Mouse (Mus musculus) stomach, embryonic 14.5 days (tissue): ENCODE results near the gene Kctd20. TPM values are rescaled to one million over a fixed set of nuclear protein-coding genes. Genes with fewer than 3 reads are reported as not detected.

Experiments used
- ATAC-seq: fragments of 200-750 bp; cut with Nextera tagmentation; 2 replicates; pipeline ENCODE4 v1.8.0; 2017; ENCODE audit warnings: low read depth, moderate TSS enrichment; ENCODE audit not compliant: insufficient number of reproducible peaks, insufficient read depth, low FRiP score
- H3K27ac ChIP-seq: fragments of 300-500 bp; sonication (generic); 2 replicates; pipeline ENCODE4 v1.5.1; 2014; ENCODE audit warnings: mild to moderate bottlenecking, low read length, moderate library complexity, mixed read lengths
- H3K27me3 ChIP-seq: fragments of 300-500 bp; sonication (generic); 2 replicates; pipeline ENCODE4 v1.6.1; 2014; ENCODE audit warnings: low read length, control low read depth, mixed read lengths; ENCODE audit not compliant: control insufficient read depth, insufficient read depth
- H3K36me3 ChIP-seq: fragments of 300-500 bp; sonication (generic); 2 replicates; pipeline ENCODE4 v1.6.1; 2014; ENCODE audit warnings: mild to moderate bottlenecking, control low read depth, low read length, moderate library complexity, mixed read lengths; ENCODE audit not compliant: control insufficient read depth, insufficient read depth
- H3K4me1 ChIP-seq: fragments of 300-500 bp; sonication (generic); 2 replicates; pipeline ENCODE4 v1.6.1; 2014; ENCODE audit warnings: low read length, control low read depth, mixed read lengths; ENCODE audit not compliant: control insufficient read depth, insufficient read depth
- H3K4me2 ChIP-seq: fragments of 300-500 bp; sonication (generic); replicated peaks from 2 replicates; pipeline ENCODE4 v1.6.1; 2014; ENCODE audit warnings: low read depth, low read length, control low read depth
- H3K4me3 ChIP-seq: fragments of 300-500 bp; sonication (generic); 2 replicates; pipeline ENCODE4 v1.5.1; 2014; ENCODE audit warnings: low read depth, low read length, control low read depth
- H3K9ac ChIP-seq: fragments of 300-500 bp; sonication (generic); replicated peaks from 2 replicates; pipeline ENCODE4 v1.6.1; 2014; ENCODE audit warnings: low read depth, mild to moderate bottlenecking, control low read depth, low read length, moderate library complexity, mixed read lengths
- H3K9me3 ChIP-seq: fragments of 300-500 bp; sonication (generic); 2 replicates; pipeline ENCODE4 v1.6.1; 2016; ENCODE audit warnings: low read depth, low read length, control low read depth; ENCODE audit not compliant: control insufficient read depth
- WGBS: fragments of 180-500 bp; shearing (Covaris S2); extraction: QIAGEN DNeasy Blood & Tissue Kit; methylation state at CpG from one replicate; pipeline ENCODE4 v1.1.7; 2014; 5-methylcytosine and 5-hydroxymethylcytosine counted together
- polyA plus RNA-seq: library from polyadenylated mRNA; unstranded; fragments of >200 nt; fragmentation: Nextera tagmentation; extraction: Ambion mirVana; gene quantifications from 2 replicates; pipeline ENCODE4 v1.2.1, GENCODE M21; 2014

The Kctd20 gene
- 75.9 and 78.8 TPM in 2 replicates for polyA plus RNA-seq

DNA sequence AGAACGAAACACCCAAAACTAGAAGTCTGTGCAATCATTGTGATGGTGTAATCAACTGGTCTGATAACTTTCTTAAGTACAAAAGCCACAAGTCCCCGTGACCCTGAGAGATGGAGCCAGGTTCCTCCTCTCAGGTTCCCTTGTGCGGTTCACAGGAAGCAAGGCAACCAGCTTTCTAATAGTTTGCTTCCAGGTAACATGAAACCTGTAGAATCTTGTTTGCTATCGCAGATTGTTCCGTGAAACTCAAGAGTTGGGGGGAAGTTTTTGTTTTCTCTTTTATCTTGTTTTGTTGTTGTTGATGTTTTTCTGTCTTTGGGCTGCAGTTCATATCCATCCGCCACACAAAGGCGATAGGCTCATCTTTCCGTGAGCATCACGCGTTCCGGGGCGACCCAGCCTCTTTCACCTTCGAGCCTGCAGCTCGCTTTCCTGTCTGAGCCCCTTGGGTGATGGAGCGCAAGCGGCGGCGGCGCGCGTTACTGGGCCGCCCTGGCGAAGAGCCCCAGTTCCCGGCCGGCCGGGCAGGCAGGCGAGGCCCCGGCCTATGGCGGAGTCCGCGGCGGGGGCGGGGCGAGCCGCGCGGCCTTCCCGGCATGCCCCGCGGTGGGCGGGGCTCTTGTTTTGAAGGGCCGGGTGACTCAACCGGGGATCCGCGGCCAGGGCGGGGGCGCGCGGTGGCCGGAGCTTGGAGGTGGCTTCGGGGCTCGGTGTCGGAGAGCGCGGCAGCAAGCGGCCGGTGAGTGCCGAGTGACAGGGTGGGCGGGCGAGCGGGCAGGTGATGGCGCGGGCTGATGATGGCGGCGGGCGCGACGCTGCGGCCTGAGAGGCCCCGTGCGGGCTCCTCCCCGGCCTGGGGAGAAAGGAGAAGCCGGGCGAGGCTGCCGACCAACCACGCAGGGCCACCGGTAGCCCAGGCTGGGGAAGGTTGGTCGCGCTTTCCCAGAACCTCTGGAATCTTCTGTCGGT is at the start of gene Kctd20:
Gene Kctd20 (plus strand): TSS at position 120 of the 969 bp plus-strand sequence.
- H3K9ac ChIP-seq = peak within 1 kb of the TSS; percentile 64
- peak within 1 kb of the TSS; percentile 96 for H3K27ac ChIP-seq
- H3K36me3 ChIP-seq = no peaks in the 10 kb centered on the region; the same call in 1 of the 2 replicates
- under 1% methylated on average over 80 of the region's 80 CpGs for WGBS
- peak within 1 kb of the TSS; percentile 65 for H3K4me3 ChIP-seq
- peak; percentile 92 for ATAC-seq
- peaks cover 14% of the 10 kb centered on the region for H3K4me1 ChIP-seq
- H3K9me3 ChIP-seq = no peaks in the 10 kb centered on the region
- no peaks in the 10 kb centered on the region for H3K27me3 ChIP-seq
- H3K4me2 ChIP-seq = peak within 1 kb of the TSS; percentile 89

DNA sequence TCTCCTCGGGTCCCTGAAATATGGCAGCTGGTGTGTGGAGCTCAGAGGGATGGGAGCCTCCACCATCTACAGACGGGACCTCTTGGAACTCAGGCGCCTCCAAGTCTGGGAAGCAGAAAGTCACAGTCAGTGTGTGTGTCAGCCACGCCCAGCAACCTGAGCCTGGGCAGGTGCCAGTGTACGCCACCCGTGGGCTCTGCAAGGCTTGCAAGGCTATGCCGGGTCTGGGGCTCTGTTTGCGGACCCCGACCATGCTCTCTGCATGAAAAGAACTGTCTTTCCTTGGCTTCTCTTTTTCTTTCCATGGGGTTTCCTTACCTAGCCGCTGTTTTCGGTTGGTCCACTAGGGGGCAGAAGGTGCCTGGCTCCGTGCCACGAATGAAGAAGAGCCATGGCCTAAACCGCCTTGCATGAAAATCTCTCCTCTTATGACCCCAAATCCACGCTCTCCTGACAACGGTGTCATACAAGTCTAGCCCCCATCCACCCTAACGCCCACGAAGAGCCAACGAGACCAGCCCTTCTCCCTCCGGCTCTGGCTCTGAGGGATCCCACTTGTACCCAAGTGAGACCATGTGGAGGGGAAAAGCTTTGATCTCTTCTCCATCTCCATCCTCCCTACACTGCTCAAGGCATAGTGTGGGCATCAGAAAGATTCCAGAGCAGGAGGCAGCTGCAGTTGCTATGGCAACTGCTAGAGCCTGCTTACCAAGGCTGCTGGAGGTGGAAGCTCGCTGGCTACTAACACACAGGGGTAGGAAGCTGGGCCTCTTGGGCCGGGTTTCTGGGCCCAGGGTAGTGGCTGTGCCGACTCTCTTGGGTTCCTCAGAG is 47.0 kb upstream of the Kctd20 start:
- no peak overlapping the region for H3K4me2 ChIP-seq
- 33% methylated on average over 23 of the region's 23 CpGs for WGBS
- ATAC-seq = no peak

DNA sequence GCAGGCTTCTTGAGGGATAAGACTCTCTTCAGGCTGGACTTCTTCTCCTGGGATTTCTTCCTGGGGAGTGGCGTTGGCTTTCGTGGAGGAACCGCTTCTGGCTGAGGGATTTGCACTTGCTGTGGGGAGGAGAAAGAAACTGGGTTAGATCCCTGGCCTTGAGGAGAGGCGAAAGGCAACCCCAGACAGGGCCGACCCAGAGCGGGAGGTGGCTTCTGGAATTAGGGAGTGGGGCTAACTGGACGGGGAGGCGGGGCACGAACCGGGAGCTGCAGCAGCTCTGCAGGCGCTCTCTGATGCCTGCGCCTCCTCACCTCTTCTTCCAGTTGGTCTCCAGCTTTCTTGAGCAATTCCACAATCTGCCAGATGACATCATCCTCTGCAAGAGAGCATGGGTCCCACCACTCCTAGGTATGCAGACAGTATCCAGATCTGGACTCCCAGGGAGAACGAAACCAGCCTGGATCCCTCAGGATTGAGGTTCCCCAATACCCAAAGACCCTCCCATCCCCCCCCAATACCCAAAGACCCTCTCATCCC is 46.3 kb upstream of the Kctd20 start:
- WGBS = 66% methylated on average over 13 of the region's 13 CpGs
- no peak overlapping the region for H3K27ac ChIP-seq
- H3K4me3 ChIP-seq = no peak overlapping the region
- peaks cover 6% of the 10 kb centered on the region; the same call in 1 of the 2 replicates for H3K4me1 ChIP-seq
- no peak for ATAC-seq
- H3K4me2 ChIP-seq = no peak overlapping the region
- H3K27me3 ChIP-seq = no peaks in the 10 kb centered on the region
- H3K9ac ChIP-seq = no peak overlapping the region
- H3K9me3 ChIP-seq = no peaks in the 10 kb centered on the region
- no peaks in the 10 kb centered on the region for H3K36me3 ChIP-seq

More for the DNA sequence above, 47.0 kb upstream of the Kctd20 start:
- Histone ChIP-seq H3K36me3 (no peaks in the 10 kb centered on the region), H3K4me3 (no peak overlapping the region), H3K27me3 (no peaks in the 10 kb centered on the region), H3K4me1 (peaks cover 6% of the 10 kb centered on the region; the same call in 1 of the 2 replicates), H3K9me3 (no peaks in the 10 kb centered on the region), H3K27ac (no peak overlapping the region), H3K9ac (no peak overlapping the region)

DNA sequence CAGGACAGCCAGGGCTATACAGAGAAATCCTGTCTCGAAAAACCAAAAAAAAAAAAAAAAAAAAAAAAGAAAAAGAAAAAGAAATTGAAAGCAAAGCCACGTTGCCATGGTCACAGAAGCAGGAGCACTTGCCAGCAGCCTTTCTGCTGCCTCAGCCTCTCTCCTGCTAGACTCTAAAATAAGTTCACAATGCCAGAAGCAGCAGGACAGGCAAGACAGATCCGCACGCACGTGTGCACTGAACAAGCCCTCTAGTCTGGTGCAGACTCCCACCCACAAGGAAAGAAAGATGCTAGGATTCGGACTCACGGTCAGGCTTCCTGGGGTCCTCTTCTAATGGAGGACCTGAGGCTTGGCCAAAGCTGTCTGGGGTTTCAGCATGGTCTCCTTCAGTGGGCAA is 43.8 kb upstream of the Kctd20 start:
- Histone ChIP-seq H3K9me3 (no peaks in the 10 kb centered on the region), H3K9ac (no peak overlapping the region), H3K4me2 (no peak overlapping the region), H3K4me3 (no peak overlapping the region), H3K27ac (no peak overlapping the region), H3K4me1 (peaks cover 6% of the 10 kb centered on the region; the same call in 1 of the 2 replicates), H3K27me3 (no peaks in the 10 kb centered on the region), H3K36me3 (no peaks in the 10 kb centered on the region)
- ATAC-seq = no peak
- 87% methylated on average over 7 of the region's 7 CpGs for WGBS

DNA sequence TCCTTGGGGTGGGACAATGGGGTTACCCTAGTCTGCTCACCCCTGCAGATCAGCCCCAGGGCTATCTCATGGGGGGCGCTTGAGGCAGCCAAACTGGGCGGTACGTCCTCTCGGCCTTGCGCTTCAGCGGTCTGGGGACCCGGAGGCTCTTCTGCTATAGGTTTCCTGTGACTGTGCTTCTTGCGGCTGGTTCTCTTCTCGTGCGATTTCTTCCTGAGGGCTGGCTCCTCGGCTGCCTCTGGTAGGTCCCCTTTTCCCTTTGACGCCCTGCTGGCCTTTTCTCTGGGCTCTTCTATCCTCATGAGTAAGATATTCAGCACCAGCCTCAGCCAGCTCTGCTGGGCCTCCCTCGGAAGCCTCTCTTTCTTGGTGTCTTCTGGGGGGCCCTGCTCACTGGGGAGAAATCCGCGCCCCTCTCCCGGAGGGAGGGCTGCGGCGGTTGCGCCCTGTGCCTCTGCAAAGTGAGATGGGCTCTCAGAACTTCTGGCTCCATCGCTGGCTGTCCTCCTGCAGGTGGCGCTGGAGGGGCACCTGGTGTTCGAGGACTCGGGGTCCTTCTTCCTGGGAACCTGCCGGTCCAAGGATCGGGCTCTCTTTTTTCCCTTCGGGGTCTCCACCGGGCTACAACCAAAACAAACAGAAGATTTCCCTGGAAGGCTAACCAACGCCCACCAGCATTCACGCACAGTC is 42.4 kb upstream of the Kctd20 start:
- peaks cover 6% of the 10 kb centered on the region; the same call in 1 of the 2 replicates for H3K4me1 ChIP-seq
- H3K9ac ChIP-seq = no peak overlapping the region
- no peak for ATAC-seq
- no peaks in the 10 kb centered on the region for H3K9me3 ChIP-seq
- peak overlapping the region; percentile 1; the same call in 1 of the 2 replicates for H3K4me3 ChIP-seq
- H3K27ac ChIP-seq = no peak overlapping the region
- no peaks in the 10 kb centered on the region for H3K36me3 ChIP-seq
- peak overlapping the region; percentile 41 for H3K4me2 ChIP-seq
- WGBS = 8% methylated on average over 29 of the region's 29 CpGs
- no peaks in the 10 kb centered on the region for H3K27me3 ChIP-seq

DNA sequence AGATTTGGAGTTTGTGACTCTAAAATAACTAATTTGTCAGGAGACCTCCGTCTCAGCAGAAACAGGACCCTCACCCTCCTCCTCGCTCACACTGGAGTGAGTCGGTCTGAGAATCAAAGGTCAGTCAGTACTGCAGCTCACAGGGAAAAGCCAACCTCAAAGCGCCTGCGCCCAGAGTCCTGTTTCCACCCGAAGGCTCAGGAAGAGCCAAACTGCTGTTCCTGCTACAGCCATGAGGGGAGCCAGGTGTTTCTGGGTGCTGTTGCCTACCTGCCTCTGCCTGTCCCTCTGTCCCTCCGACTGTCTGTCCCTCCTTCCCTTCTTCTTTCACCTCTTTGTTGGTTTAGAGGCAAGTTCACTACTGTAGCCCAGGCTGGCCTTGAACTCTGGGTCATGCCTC is 41.6 kb upstream of the Kctd20 start:
- Histone ChIP-seq H3K9ac (no peak overlapping the region), H3K36me3 (no peaks in the 10 kb centered on the region), H3K27ac (no peak overlapping the region), H3K4me3 (no peak overlapping the region), H3K4me1 (peaks cover 6% of the 10 kb centered on the region; the same call in 1 of the 2 replicates), H3K27me3 (no peaks in the 10 kb centered on the region), H3K4me2 (peak overlapping the region; percentile 41), H3K9me3 (no peaks in the 10 kb centered on the region)
- 25% methylated on average over 7 of the region's 7 CpGs for WGBS
- ATAC-seq = no peak

DNA sequence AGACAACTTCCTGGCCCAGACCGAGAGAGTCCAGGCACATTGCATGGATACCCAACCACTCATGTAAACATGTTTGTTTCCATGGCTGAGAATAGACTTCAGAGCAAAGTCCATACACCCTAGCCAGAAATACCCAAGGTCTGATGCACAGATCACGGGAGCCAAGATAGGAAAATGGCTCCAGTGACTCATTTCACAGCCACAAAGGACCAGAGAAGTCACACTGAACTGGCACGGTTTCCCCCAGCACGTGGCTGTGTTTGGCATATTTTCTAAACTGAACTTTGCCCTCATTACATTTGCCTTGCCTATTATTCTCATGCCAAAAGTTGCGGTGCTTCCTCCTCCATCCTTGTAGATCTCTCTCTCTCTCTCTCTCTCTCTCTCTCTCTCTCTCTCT is 38.5 kb upstream of the Kctd20 start:
- H3K9me3 ChIP-seq = no peaks in the 10 kb centered on the region
- H3K4me1 ChIP-seq = 0 out of 2 replicates have a peak, but pooled peaks cover 6% of the 10 kb centered on the region
- 51% methylated on average over 5 of the region's 5 CpGs for WGBS
- no peak overlapping the region for H3K4me3 ChIP-seq
- ATAC-seq = no peak
- H3K9ac ChIP-seq = no peak overlapping the region
- H3K4me2 ChIP-seq = no peak overlapping the region
- no peaks in the 10 kb centered on the region for H3K36me3 ChIP-seq
- no peaks in the 10 kb centered on the region for H3K27me3 ChIP-seq
- no peak overlapping the region for H3K27ac ChIP-seq
